ENCODE assay signal across 9 mouse cellular contexts in the genomic region with DNA sequence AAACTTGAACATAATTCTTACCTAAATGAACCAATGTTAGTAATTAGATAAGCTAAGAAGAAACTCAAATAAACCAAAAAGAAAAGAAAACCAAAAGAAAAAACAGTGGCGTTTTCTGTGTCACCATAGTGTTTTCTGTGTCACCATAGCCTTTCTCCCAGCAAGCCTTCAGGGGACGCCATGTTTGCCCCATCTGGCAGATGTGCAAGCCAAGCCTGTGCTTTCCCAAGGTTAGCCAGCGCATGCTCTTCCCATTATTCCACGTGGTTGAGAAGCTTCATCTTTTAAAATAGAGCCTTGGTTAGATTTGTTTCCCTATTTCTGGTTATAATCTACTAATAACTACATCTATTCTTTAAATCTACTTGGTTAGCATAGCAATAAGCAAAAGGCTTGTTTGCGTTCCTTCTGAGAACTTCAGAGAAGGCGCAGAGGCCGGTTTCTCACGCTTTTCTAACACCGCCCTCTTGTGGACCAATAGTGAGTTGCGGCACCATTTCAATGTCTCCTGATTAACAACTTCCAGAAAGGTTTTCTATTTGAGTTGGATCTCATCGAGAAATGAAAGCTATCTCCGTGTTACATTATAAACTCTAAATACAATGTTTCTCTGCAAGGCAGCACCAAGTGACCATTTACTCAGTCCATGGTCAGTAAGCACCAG. TPM values are rescaled to one million over a fixed set of nuclear protein-coding genes. Genes with fewer than 3 reads are reported as not detected.
DNase-seq lines count a peak whose midpoint lies in the region; ATAC-seq and TF ChIP-seq lines count a peak whose summit lies in the region.
"Had no signal": no experiment of that assay in that cellular context is flagged by ENCODE, and none has a peak within 500 bp of the region (broad histone marks: within the 10 kb centered on the region; RNA-seq: fewer than 3 reads in every experiment).

No protein-coding gene starts in this region.

- no peak for TF ChIP-seq POLR2A in CH12.LX (IDR thresholded peaks at IDR 0.05; ENCODE audit: low read depth, low read length)
- TF ChIP-seq POLR2A in brain, embryonic 14.5 days (IDR thresholded peaks at IDR 0.05; ENCODE audit: borderline replicate concordance, extremely low read depth, insufficient read depth, insufficient read length, poor library complexity, severe bottlenecking) = no peak

- H3K27me3 ChIP-seq in forebrain, embryonic 14.5 days (replicated peaks; ENCODE audit: control insufficient read depth, insufficient read depth, low read length) = no peaks in the 10 kb centered on the region
- 0 out of 2 replicates have a peak, but pooled peaks cover 4% of the 10 kb centered on the region for H3K27me3 ChIP-seq in forebrain, embryonic 13.5 days
- no peaks in the 10 kb centered on the region for H3K27me3 ChIP-seq in CH12.LX (replicated peaks)
- no peaks in the 10 kb centered on the region; the same call in 1 of the 2 replicates for H3K27me3 ChIP-seq in lung, embryonic 14.5 days (ENCODE audit: insufficient read depth, low read length)

- H3K27ac ChIP-seq in forebrain, embryonic 14.5 days (ENCODE audit: low read depth, low read length) = no peak overlapping the region
- no peak overlapping the region for H3K27ac ChIP-seq in forebrain, embryonic 13.5 days
- H3K27ac ChIP-seq in CH12.LX (ENCODE audit: insufficient read depth, low read depth) = no peak overlapping the region
- H3K27ac ChIP-seq in lung, embryonic 14.5 days (ENCODE audit: low read depth) = no peak overlapping the region

- H3K79me2 ChIP-seq in CH12.LX (replicated peaks; ENCODE audit: control insufficient read depth, extremely low read depth, insufficient read depth, poor library complexity, severe bottlenecking) = no peaks in the 10 kb centered on the region

- H3K9ac ChIP-seq in forebrain, embryonic 14.5 days (ENCODE audit: low read length) = no peak overlapping the region
- H3K9ac ChIP-seq in forebrain, embryonic 13.5 days = no peak overlapping the region
- H3K9ac ChIP-seq in CH12.LX (ENCODE audit: insufficient read depth, low read depth) = no peak overlapping the region
- no peak overlapping the region for H3K9ac ChIP-seq in lung, embryonic 14.5 days

- no peaks in the 10 kb centered on the region for H3K36me3 ChIP-seq in forebrain, embryonic 14.5 days (ENCODE audit: control insufficient read depth, insufficient read depth, low read length)
- H3K36me3 ChIP-seq in forebrain, embryonic 13.5 days (ENCODE audit: poor library complexity, severe bottlenecking) = no peaks in the 10 kb centered on the region
- H3K36me3 ChIP-seq in CH12.LX (replicated peaks in 1 of 2; ENCODE audit: control insufficient read depth in 1 of 2, insufficient read depth in 1 of 2, low read length in 1 of 2) = no peaks in the 10 kb centered on the region
- H3K36me3 ChIP-seq in lung, embryonic 14.5 days (ENCODE audit: insufficient read depth) = no peaks in the 10 kb centered on the region

- DNase-seq in forebrain, embryonic 14.5 days (ENCODE audit: low spot score) = peak; percentile 83
- DNase-seq in CH12.LX (ENCODE audit: extremely low read depth) = peak; percentile 71
- peak; percentile 83 for DNase-seq in brain, embryonic 14.5 days (ENCODE audit: low read depth)
- peak; percentile 24 to 74 for DNase-seq in frontal cortex, postnatal 10 days (ENCODE audit: low spot score in 2 of 2)
- peak; percentile 56 to 79 for DNase-seq in kidney, postnatal 25 days
- DNase-seq in lung, embryonic 14.5 days = peak; percentile 93
- DNase-seq in spleen, adult 12 weeks (ENCODE audit: low spot score) = peak; percentile 11

- no peak overlapping the region for H3K4me3 ChIP-seq in forebrain, embryonic 14.5 days (ENCODE audit: low read depth, low read length)
- no peak overlapping the region for H3K4me3 ChIP-seq in forebrain, embryonic 13.5 days
- no peak overlapping the region for H3K4me3 ChIP-seq in CH12.LX (replicated peaks in 1 of 3; ENCODE audit: low read depth in 2 of 3, low read length in 2 of 3, poor library complexity in 1 of 3)
- no peak overlapping the region for H3K4me3 ChIP-seq in lung, embryonic 14.5 days (ENCODE audit: low read depth, low read length)
- H3K4me3 ChIP-seq: megakaryocyte, embryonic 14.5 days had no signal

- no peak overlapping the region for H3K4me2 ChIP-seq in forebrain, embryonic 14.5 days (ENCODE audit: low read length)
- H3K4me2 ChIP-seq in forebrain, embryonic 13.5 days = no peak overlapping the region
- H3K4me2 ChIP-seq in CH12.LX (ENCODE audit: insufficient read depth, low read depth, poor library complexity, severe bottlenecking) = no peak overlapping the region
- no peak overlapping the region for H3K4me2 ChIP-seq in lung, embryonic 14.5 days

- peaks cover 4% of the 10 kb centered on the region; the same call in 1 of the 2 replicates for H3K4me1 ChIP-seq in forebrain, embryonic 14.5 days (ENCODE audit: control insufficient read depth, insufficient read depth, low read length)
- H3K4me1 ChIP-seq in forebrain, embryonic 13.5 days = peaks cover 4% of the 10 kb centered on the region; the same call in 1 of the 2 replicates
- peaks cover 4 to 7% of the 10 kb centered on the region in 2 experiments; a peak in 1 of 4 replicates for H3K4me1 ChIP-seq in CH12.LX (ENCODE audit: control insufficient read depth in 1 of 2, insufficient read depth in 2 of 2)
- no peaks in the 10 kb centered on the region for H3K4me1 ChIP-seq in lung, embryonic 14.5 days (ENCODE audit: insufficient read depth)

- H3K9me3 ChIP-seq in forebrain, embryonic 14.5 days (replicated peaks; ENCODE audit: control insufficient read depth, low read length) = no peaks in the 10 kb centered on the region
- H3K9me3 ChIP-seq in forebrain, embryonic 13.5 days (replicated peaks) = no peaks in the 10 kb centered on the region
- no peaks in the 10 kb centered on the region for H3K9me3 ChIP-seq in CH12.LX (replicated peaks; ENCODE audit: low read length)
- no peaks in the 10 kb centered on the region for H3K9me3 ChIP-seq in lung, embryonic 14.5 days (ENCODE audit: low read depth, low read length)

- no peak for ATAC-seq in forebrain, embryonic 14.5 days
- ATAC-seq in forebrain, embryonic 13.5 days = no peak
- ATAC-seq in lung, embryonic 14.5 days (ENCODE audit: insufficient read depth) = no peak

- dilution Hi-C loops in CH12.LX (cut with MboI; ENCODE audit: extremely low pct_ligation_motif_present, extremely low pct_unique_long_range_greater_than_20kb, low sequenced_read_pairs) = no loop called here

- TF ChIP-seq RAD21 in CH12.LX (IDR thresholded peaks at IDR 0.05; ENCODE audit: low read depth, low read length) = peak; percentile 85

- no peak for TF ChIP-seq EP300 in CH12.LX (IDR thresholded peaks at IDR 0.05; ENCODE audit: low read length)

- peak; percentile 83 to 90 for TF ChIP-seq CTCF in CH12.LX (conservative IDR thresholded peaks at IDR 0.05 in 1 of 2, IDR thresholded peaks at IDR 0.05 in 1 of 2; ENCODE audit: low read depth in 2 of 2, low read length in 2 of 2)
- peak; percentile 89 for TF ChIP-seq CTCF in brain, embryonic 14.5 days (IDR thresholded peaks at IDR 0.05; ENCODE audit: borderline replicate concordance, extremely low read depth, insufficient read depth, insufficient read length)
- peak; percentile 87 for TF ChIP-seq CTCF in lung, embryonic 14.5 days (IDR thresholded peaks at IDR 0.05; ENCODE audit: low read depth)

- in situ Hi-C loops in CH12.LX (cut with MboI; ENCODE audit: low pct_ligation_motif_present, low pct_unique_long_range_greater_than_20kb, low sequenced_read_pairs) = loop anchor here (5.0 kb wide), 1 partner anchor 203 kb away; no protein-coding TSS in a partner anchor

- 18% methylated on average over 12 of the region's 12 CpGs for WGBS in forebrain, embryonic 14.5 days
- 18% methylated on average over 12 of the region's 12 CpGs for WGBS in forebrain, embryonic 13.5 days
- WGBS in lung, embryonic 14.5 days = 15% methylated on average over 12 of the region's 12 CpGs

TF ChIP-seq in CH12.LX, 34 proteins besides CTCF, POLR2A, EP300 and RAD21 (continues in another document):
- no peak for TF ChIP-seq ZKSCAN1 (IDR thresholded peaks at IDR 0.05; ENCODE audit: borderline replicate concordance, low read depth, low read length)
- TF ChIP-seq ZC3H11A (IDR thresholded peaks at IDR 0.05; ENCODE audit: low read depth, low read length) = peak; percentile 36; the same call in 1 of the 2 replicates

RNA-seq across cellular contexts. Expression of a gene that starts 22.7 kb away (rescaled TPM):
- 26.4 and 30.6 TPM in 2 replicates for polyA plus RNA-seq in forebrain, embryonic 14.5 days (2014; fragmentation: Nextera tagmentation; extraction: Ambion mirVana)
- polyA plus RNA-seq in forebrain, embryonic 13.5 days (2015; fragmentation: Nextera tagmentation; extraction: Ambion mirVana) = 31.3 and 32.1 TPM in 2 replicates
- total RNA-seq in CH12.LX (2012; rRNA removed) (36.8 and 44.3 TPM in 2 replicates), CH12.LX (2014; rRNA removed) (51.7 and 52.2 TPM in 2 replicates)
- 49.4 and 51.7 TPM in 2 replicates for polyA plus RNA-seq in CH12.LX (2012; ENCODE audit: insufficient read length, low read depth)
- 21.8 and 22.8 TPM in 2 replicates for polyA plus RNA-seq in brain, embryonic 14.5 days (2012; rRNA removed)
- 38.3 and 40.9 TPM in 2 replicates for polyA plus RNA-seq in lung, embryonic 14.5 days (2014; fragmentation: Nextera tagmentation; extraction: Ambion mirVana)

RNA-seq across cellular contexts. Expression of a gene that starts 22.8 kb away (rescaled TPM):
- polyA plus RNA-seq in forebrain, embryonic 14.5 days (2014; fragmentation: Nextera tagmentation; extraction: Ambion mirVana) = 73.4 and 79.1 TPM in 2 replicates
- polyA plus RNA-seq in forebrain, embryonic 13.5 days (2015; fragmentation: Nextera tagmentation; extraction: Ambion mirVana) = 43.3 and 45.8 TPM in 2 replicates
- total RNA-seq in CH12.LX (2012; rRNA removed) (10.1 and 11.1 TPM in 2 replicates), CH12.LX (2014; rRNA removed) (12.9 and 15.3 TPM in 2 replicates)
- 12.4 and 14.8 TPM in 2 replicates for polyA plus RNA-seq in CH12.LX (2012; ENCODE audit: insufficient read length, low read depth)
- 77.3 and 90.2 TPM in 2 replicates for polyA plus RNA-seq in brain, embryonic 14.5 days (2012; rRNA removed)
- polyA plus RNA-seq in lung, embryonic 14.5 days (2014; fragmentation: Nextera tagmentation; extraction: Ambion mirVana) = 19.8 and 21.2 TPM in 2 replicates

RNA-seq across cellular contexts. Expression of a gene that starts 33.9 kb away (rescaled TPM):
- polyA plus RNA-seq in forebrain, embryonic 14.5 days (2014; fragmentation: Nextera tagmentation; extraction: Ambion mirVana) = 9.9 and 10.9 TPM in 2 replicates
- polyA plus RNA-seq in forebrain, embryonic 13.5 days (2015; fragmentation: Nextera tagmentation; extraction: Ambion mirVana) = 7.0 TPM in 2 replicates
- total RNA-seq in CH12.LX (2012; rRNA removed) (0.04 and 0.08 TPM in 2 replicates), CH12.LX (2014; rRNA removed) (0.07 and 0.23 TPM in 2 replicates)
- polyA plus RNA-seq in CH12.LX (2012; ENCODE audit: insufficient read length, low read depth) = 0.20 and 0.24 TPM in 2 replicates
- 8.7 and 11.3 TPM in 2 replicates for polyA plus RNA-seq in brain, embryonic 14.5 days (2012; rRNA removed)
- polyA plus RNA-seq in lung, embryonic 14.5 days (2014; fragmentation: Nextera tagmentation; extraction: Ambion mirVana) = 14.7 and 15.0 TPM in 2 replicates

RNA-seq across cellular contexts. Expression of a gene that starts 39.6 kb away (rescaled TPM):
- not detected in 2 replicates for polyA plus RNA-seq in forebrain, embryonic 14.5 days (2014; fragmentation: Nextera tagmentation; extraction: Ambion mirVana)
- polyA plus RNA-seq in forebrain, embryonic 13.5 days (2015; fragmentation: Nextera tagmentation; extraction: Ambion mirVana) = not detected in 2 replicates
- not detected in 2 replicates for total RNA-seq in CH12.LX (2012; rRNA removed)
- total RNA-seq in CH12.LX (2014; rRNA removed) = not detected in 2 replicates
- polyA plus RNA-seq in CH12.LX (2012; ENCODE audit: insufficient read length, low read depth) = not detected in 2 replicates
- not detected in 2 replicates for polyA plus RNA-seq in brain, embryonic 14.5 days (2012; rRNA removed)
- not detected in 2 replicates for polyA plus RNA-seq in lung, embryonic 14.5 days (2014; fragmentation: Nextera tagmentation; extraction: Ambion mirVana)

Comparison
In these comparisons a context has a peak if more than half of its experiments do, and no peak if none do; other contexts are left out.
1. DNase-seq: peak in every context shown above with its lines; median percentile 93 in lung, embryonic 14.5 days; 83 in forebrain, embryonic 14.5 days; 83 in brain, embryonic 14.5 days; 71 in CH12.LX; 68 in kidney, postnatal 25 days; 49 in frontal cortex, postnatal 10 days; 11 in spleen, adult 12 weeks.